Mouse (Mus musculus) heart, embryonic 11.5 days (tissue): ENCODE measurements around the gene Slc25a28. TPM values are rescaled to one million over a fixed set of nuclear protein-coding genes. Genes with fewer than 3 reads are reported as not detected.

Experiments used
- ATAC-seq: fragments of 200-750 bp; cut with Nextera tagmentation; replicated peaks from 2 replicates; pipeline ENCODE4 v1.8.0; 2017; ENCODE audit warnings: moderate library complexity; ENCODE audit not compliant: insufficient number of reproducible peaks, low FRiP score, low TSS enrichment
- H3K27ac ChIP-seq: fragments of 300-500 bp; sonication (generic); 2 replicates; pipeline ENCODE4 v1.5.1; 2014; ENCODE audit warnings: mild to moderate bottlenecking, low read depth, low read length
- H3K27me3 ChIP-seq: fragments of 300-500 bp; sonication (generic); 2 replicates; pipeline ENCODE4 v1.6.1; 2014; ENCODE audit warnings: mild to moderate bottlenecking, low read length, mixed read lengths; ENCODE audit not compliant: control insufficient read depth, insufficient read depth
- H3K36me3 ChIP-seq: fragments of 300-500 bp; sonication (generic); 2 replicates; pipeline ENCODE4 v1.6.1; 2014; ENCODE audit warnings: mild to moderate bottlenecking, low read length, moderate library complexity, mixed read lengths; ENCODE audit not compliant: control insufficient read depth, insufficient read depth
- H3K4me1 ChIP-seq: fragments of 300-500 bp; sonication (generic); 2 replicates; pipeline ENCODE4 v1.6.1; 2014; ENCODE audit warnings: low read length; ENCODE audit not compliant: control insufficient read depth, insufficient read depth
- H3K4me2 ChIP-seq: fragments of 300-500 bp; sonication (generic); 2 replicates; pipeline ENCODE4 v1.6.1; 2014; ENCODE audit warnings: mild to moderate bottlenecking, moderate library complexity
- H3K4me3 ChIP-seq: fragments of 300-500 bp; sonication (generic); 2 replicates; pipeline ENCODE4 v1.5.1; 2014; ENCODE audit warnings: low read depth, low read length
- H3K9ac ChIP-seq: fragments of 300-500 bp; sonication (generic); 2 replicates; pipeline ENCODE4 v1.6.1; 2014; ENCODE audit warnings: mild to moderate bottlenecking, low read depth, low read length, moderate library complexity
- H3K9me3 ChIP-seq: fragments of 300-500 bp; sonication (generic); replicated peaks from 2 replicates; pipeline ENCODE4 v1.6.1; 2016; ENCODE audit warnings: low read length; ENCODE audit not compliant: control insufficient read depth
- WGBS: fragments of 180-500 bp; shearing (Covaris S2); extraction: QIAGEN DNeasy Blood & Tissue Kit; methylation state at CpG from one replicate; pipeline ENCODE4 v1.1.7; 2014; ENCODE audit not compliant: insufficient replicate concordance; 5-methylcytosine and 5-hydroxymethylcytosine counted together
- polyA plus RNA-seq: library from polyadenylated mRNA; unstranded; fragments of >200 nt; fragmentation: Nextera tagmentation; extraction: Ambion mirVana; gene quantifications from 2 replicates; pipeline ENCODE4 v1.2.1, GENCODE M21; 2014

The Slc25a28 gene
- polyA plus RNA-seq, 1 experiment from 2014 or later, result 9.5 TPM

DNA sequence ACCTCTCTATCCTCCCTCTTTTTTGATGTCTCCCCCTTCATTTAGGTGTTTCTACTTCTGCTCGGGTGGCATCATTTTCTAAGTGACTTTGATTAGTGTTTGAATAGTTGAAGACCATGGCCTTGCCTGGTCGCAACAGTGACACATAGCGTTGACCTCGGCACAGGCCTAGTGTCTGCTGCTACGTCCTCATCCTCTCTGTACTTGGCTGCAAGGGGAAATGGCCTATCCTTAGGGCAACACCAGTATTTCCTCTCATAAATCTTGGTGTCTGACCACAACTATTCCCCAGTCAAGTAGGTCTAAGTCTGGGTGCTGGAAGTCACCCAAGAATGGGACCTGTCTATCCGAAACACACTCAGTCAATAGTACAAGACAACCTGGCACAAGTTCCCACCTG, 15.0 kb downstream of the Slc25a28 start:
- Histone ChIP-seq H3K9me3 (no peaks in the 10 kb centered on the region), H3K4me2 (no peak overlapping the region), H3K4me1 (no peaks in the 10 kb centered on the region), H3K4me3 (no peak overlapping the region), H3K27me3 (peaks cover 4% of the 10 kb centered on the region; the same call in 1 of the 2 replicates), H3K36me3 (peaks cover 4% of the 10 kb centered on the region; the same call in 1 of the 2 replicates), H3K9ac (no peak overlapping the region), H3K27ac (no peak overlapping the region)
- no peak for ATAC-seq
- 68% methylated on average over 6 of the region's 6 CpGs for WGBS

GRCm38 (mm10) chr19:43655735-43656492, 18.8 kb downstream of the Slc25a28 start:
- Histone ChIP-seq H3K9me3 (no peaks in the 10 kb centered on the region), H3K9ac (no peak overlapping the region), H3K4me2 (no peak overlapping the region), H3K27ac (no peak overlapping the region), H3K36me3 (no peaks in the 10 kb centered on the region), H3K4me1 (no peaks in the 10 kb centered on the region), H3K4me3 (no peak overlapping the region), H3K27me3 (peaks cover 31% of the 10 kb centered on the region)
- no peak for ATAC-seq
- WGBS, result 38% methylated on average over 11 of the region's 11 CpGs

DNA sequence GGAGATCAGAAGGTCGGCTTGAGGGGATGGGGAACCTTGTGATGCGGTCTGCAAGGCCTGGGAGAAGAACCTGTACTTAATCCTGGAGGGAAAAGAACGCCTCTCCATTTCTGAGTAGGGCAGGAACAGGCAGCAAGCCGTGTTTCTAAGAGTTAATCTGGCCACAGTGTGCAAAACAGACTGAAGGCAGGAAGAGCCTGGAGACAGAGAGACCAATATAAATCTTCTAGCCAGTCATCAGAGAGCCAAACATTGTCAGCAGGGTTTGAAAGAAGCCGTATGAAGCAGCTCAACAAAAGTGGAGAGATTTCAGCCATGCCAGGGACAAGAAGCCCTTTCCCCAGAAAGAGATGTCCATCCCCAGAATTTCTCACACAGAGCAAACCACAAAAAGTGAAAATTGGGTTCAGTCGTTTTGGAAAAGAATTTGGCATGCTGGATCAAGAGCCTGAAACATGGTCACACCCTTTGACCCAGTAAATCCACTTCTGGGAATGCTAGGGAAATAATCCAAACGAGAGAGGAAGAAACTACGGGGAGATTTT, 23.4 kb downstream of the Slc25a28 start:
- peaks cover 32% of the 10 kb centered on the region for H3K27me3 ChIP-seq
- no peaks in the 10 kb centered on the region for H3K4me1 ChIP-seq
- no peak overlapping the region for H3K27ac ChIP-seq
- no peaks in the 10 kb centered on the region for H3K9me3 ChIP-seq
- H3K4me2 ChIP-seq, result no peak overlapping the region
- ATAC-seq, result no peak
- WGBS, result 59% methylated on average over 8 of the region's 8 CpGs
- H3K4me3 ChIP-seq, result no peak overlapping the region
- no peak overlapping the region for H3K9ac ChIP-seq
- H3K36me3 ChIP-seq, result no peaks in the 10 kb centered on the region

DNA sequence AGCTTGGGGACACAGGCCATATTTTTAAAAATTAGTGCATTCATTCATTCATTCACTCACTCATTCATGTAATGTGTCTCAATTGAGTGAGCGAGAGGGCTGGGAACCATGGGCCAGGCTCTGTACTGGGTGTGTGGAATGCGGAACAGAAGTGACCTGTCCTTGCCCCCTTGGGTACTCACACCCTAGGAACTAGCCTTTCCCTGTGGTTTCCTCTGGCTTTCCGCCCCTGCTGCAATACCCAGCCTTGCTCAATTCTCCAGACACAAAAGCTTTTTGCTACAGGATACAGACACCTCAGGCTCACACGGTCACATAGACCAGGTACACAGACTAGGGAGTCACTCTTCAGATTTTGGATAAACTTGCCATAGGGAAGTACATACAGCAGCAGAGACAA, 26.3 kb downstream of the Slc25a28 start:
- Histone ChIP-seq H3K27ac (no peak overlapping the region), H3K9ac (no peak overlapping the region), H3K9me3 (no peaks in the 10 kb centered on the region), H3K4me1 (no peaks in the 10 kb centered on the region), H3K4me3 (no peak overlapping the region), H3K36me3 (no peaks in the 10 kb centered on the region), H3K27me3 (peaks cover 21% of the 10 kb centered on the region), H3K4me2 (no peak overlapping the region)
- WGBS, result 76% methylated on average over 4 of the region's 4 CpGs
- ATAC-seq, result no peak

DNA sequence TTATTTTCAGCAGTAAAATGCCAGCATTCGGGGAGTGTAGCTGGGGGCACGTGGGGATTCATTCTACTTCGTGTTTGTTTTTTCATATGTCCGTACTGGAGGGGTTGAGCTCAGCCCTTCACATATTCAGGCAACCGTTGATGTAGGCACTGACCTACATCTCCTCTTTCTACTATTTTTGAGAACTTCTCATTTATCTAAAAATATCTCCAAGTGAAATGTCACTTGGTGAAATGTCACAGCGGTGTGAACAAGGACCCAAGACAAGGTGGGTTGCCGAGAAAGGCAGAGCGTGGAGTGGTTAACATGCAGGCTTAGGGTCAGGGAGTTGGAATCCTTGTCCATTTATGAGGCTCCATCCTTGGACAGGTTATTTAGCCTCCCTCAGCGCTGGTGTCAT, 27.4 kb downstream of the Slc25a28 start:
- WGBS, result 77% methylated on average over 9 of the region's 9 CpGs
- no peak overlapping the region for H3K4me3 ChIP-seq
- ATAC-seq, result no peak
- H3K36me3 ChIP-seq, result no peaks in the 10 kb centered on the region
- peaks cover 14% of the 10 kb centered on the region for H3K27me3 ChIP-seq
- no peaks in the 10 kb centered on the region for H3K4me1 ChIP-seq
- H3K9me3 ChIP-seq, result no peaks in the 10 kb centered on the region
- H3K27ac ChIP-seq, result no peak overlapping the region
- H3K4me2 ChIP-seq, result no peak overlapping the region
- no peak overlapping the region for H3K9ac ChIP-seq

DNA sequence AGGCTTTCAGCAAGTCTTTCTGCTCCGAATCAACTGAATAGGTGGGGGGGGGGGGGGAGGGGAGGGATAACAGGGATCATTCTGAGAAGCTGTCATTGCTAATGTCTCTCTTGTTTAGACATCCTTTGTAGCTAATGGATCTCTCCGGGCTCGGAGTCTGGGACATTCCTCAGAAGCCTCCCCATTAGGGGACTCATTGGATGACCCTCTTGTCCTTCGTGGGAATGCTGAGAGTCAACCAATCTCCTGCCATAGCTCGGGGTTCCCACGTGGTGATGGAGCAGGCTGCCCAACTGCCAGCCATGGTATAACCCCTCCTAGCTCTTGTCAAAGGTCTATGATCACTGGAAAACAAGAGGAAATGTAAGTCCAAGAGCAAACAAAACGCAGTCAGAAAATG, 27.8 kb downstream of the Slc25a28 start:
- no peaks in the 10 kb centered on the region for H3K9me3 ChIP-seq
- no peak for ATAC-seq

DNA sequence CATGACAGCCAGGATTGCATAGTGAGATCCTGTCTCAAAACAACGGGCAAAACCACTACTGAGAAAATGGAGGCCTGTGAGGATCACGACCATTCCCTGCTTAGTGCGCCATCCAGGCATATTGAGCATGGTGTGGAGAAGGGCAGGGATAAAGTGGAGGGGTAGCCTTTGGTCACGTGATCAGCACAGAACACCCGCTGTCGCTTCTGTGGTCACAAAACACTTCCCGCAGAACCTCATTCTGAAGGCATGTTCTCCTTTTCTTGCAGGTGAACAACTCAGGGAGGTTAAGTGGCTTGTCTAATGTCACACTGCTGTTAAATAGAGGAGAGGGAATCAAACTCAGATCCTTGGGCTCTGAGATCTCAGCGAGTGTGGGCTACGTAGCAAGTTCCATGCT, 29.2 kb downstream of the Slc25a28 start:
- no peak for ATAC-seq
- H3K27me3 ChIP-seq, result peaks cover 4% of the 10 kb centered on the region; the same call in 1 of the 2 replicates
- no peak overlapping the region for H3K9ac ChIP-seq
- 86% methylated on average over 9 of the region's 9 CpGs for WGBS
- H3K36me3 ChIP-seq, result no peaks in the 10 kb centered on the region
- no peaks in the 10 kb centered on the region for H3K4me1 ChIP-seq
- H3K9me3 ChIP-seq, result no peaks in the 10 kb centered on the region
- no peak overlapping the region for H3K4me3 ChIP-seq
- H3K27ac ChIP-seq, result no peak overlapping the region
- H3K4me2 ChIP-seq, result no peak overlapping the region

More for the DNA sequence above, 27.8 kb downstream of the Slc25a28 start:
- no peak overlapping the region for H3K4me2 ChIP-seq
- no peaks in the 10 kb centered on the region for H3K4me1 ChIP-seq
- H3K9ac ChIP-seq, result no peak overlapping the region
- H3K36me3 ChIP-seq, result no peaks in the 10 kb centered on the region
- peaks cover 11% of the 10 kb centered on the region for H3K27me3 ChIP-seq
- H3K27ac ChIP-seq, result no peak overlapping the region
- 51% methylated on average over 7 of the region's 7 CpGs for WGBS
- no peak overlapping the region for H3K4me3 ChIP-seq

DNA sequence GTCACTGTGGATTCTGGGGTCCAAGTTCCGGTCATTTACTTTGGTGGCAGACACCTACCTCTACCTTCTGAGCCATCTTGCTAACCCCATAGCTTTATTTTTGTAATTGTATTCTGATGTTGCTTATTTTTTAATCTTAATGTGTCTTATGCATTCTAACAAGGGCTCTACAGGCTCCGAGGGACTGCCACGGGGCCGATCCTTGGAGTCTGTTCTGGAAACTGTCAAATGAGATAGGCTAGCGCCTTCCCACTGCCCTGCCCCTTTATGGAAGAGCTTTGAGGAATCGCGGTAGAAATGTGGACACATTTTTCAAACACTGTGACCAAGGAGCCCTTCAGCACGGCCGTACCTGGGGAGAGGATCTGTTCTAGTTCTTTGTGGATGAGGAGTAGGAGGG, 31.8 kb downstream of the Slc25a28 start:
- Histone ChIP-seq H3K9me3 (no peaks in the 10 kb centered on the region), H3K4me3 (no peak overlapping the region), H3K36me3 (no peaks in the 10 kb centered on the region), H3K9ac (no peak overlapping the region), H3K27ac (no peak overlapping the region), H3K4me2 (no peak overlapping the region), H3K27me3 (peaks cover 4% of the 10 kb centered on the region; the same call in 1 of the 2 replicates), H3K4me1 (no peaks in the 10 kb centered on the region)
- WGBS, result 75% methylated on average over 9 of the region's 9 CpGs
- ATAC-seq, result no peak

GRCm38 (mm10) chr19:43641833-43642232, 32.8 kb downstream of the Slc25a28 start:
- Histone ChIP-seq H3K4me3 (no peak overlapping the region), H3K4me1 (no peaks in the 10 kb centered on the region), H3K36me3 (no peaks in the 10 kb centered on the region), H3K4me2 (no peak overlapping the region), H3K27ac (no peak overlapping the region), H3K9me3 (no peaks in the 10 kb centered on the region), H3K9ac (no peak overlapping the region), H3K27me3 (peaks cover 4% of the 10 kb centered on the region; the same call in 1 of the 2 replicates)
- ATAC-seq, result no peak
- WGBS, result 61% methylated on average over 11 of the region's 11 CpGs
